Mouse (Mus musculus) brown adipose tissue, adult 24 weeks (tissue): ENCODE data around the gene Serpinb9g. TPM values are rescaled to one million over a fixed set of nuclear protein-coding genes. Genes with fewer than 3 reads are reported as not detected.
"Not testable (repeated sequence)": the region's sequence is repeated elsewhere in the genome, so short reads cannot be mapped to it uniquely, and the experiment has no call there.

Experiments
- H3K27ac ChIP-seq: fragments of 200-500 bp; replicated peaks from 2 replicates; pipeline ENCODE4 v1.5.1; 2012; ENCODE audit warnings: low read depth, mild to moderate bottlenecking, low read length
- H3K4me1 ChIP-seq: fragments of 200-500 bp; 2 replicates; pipeline ENCODE4 v1.6.1; 2012; ENCODE audit warnings: low read length, mixed read lengths; ENCODE audit not compliant: control insufficient read depth, insufficient read depth, insufficient read length
- H3K4me3 ChIP-seq: fragments of 200-500 bp; 2 replicates; pipeline ENCODE4 v1.5.1; 2012; ENCODE audit warnings: low read depth, mild to moderate bottlenecking, low read length, moderate library complexity; ENCODE audit not compliant: insufficient read depth
- polyA plus RNA-seq: library from polyadenylated mRNA; stranded (reverse); fragments of >200 nt; gene quantifications from 2 replicates; pipeline ENCODE4 v1.2.4, GENCODE M21; 2012; ENCODE audit not compliant: missing spikeins, insufficient read depth, insufficient read length

Gene Serpinb9g
- not detected in 2 replicates for polyA plus RNA-seq

GRCm38 (mm10) chr13:33484490-33484889 is at the start of gene Serpinb9g:
Gene Serpinb9g, plus strand, starts transcription at chr13:33484790.
- not testable (repeated sequence) for H3K4me3 ChIP-seq, H3K27ac ChIP-seq

GRCm38 (mm10) chr13:33483872-33484271 is 718 bp upstream of the Serpinb9g start:
- H3K4me1 ChIP-seq, H3K4me3 ChIP-seq, H3K27ac ChIP-seq: not testable (repeated sequence)

More at GRCm38 (mm10) chr13:33484490-33484889, at the start of gene Serpinb9g:
- not testable (repeated sequence) for H3K4me1 ChIP-seq

- Histone ChIP-seq H3K4me1 (no peaks in the 10 kb centered on the region), H3K4me3 (no peak overlapping the region), H3K27ac (no peak overlapping the region)
Measured at GRCm38 (mm10) chr13:33524629-33525028, 40.0 kb downstream of the Serpinb9g start.

GRCm38 (mm10) chr13:33532814-33533213 is 48.2 kb downstream of the Serpinb9g start:
- Histone ChIP-seq H3K4me3 (no peak overlapping the region), H3K27ac (no peak overlapping the region)

More at GRCm38 (mm10) chr13:33532814-33533213, 48.2 kb downstream of the Serpinb9g start:
- H3K4me1 ChIP-seq, result no peaks in the 10 kb centered on the region

Other genes with a start within 250 kb of the Serpinb9g start
- not detected in 2 replicates for gene Serpinb9e, start 235.2 kb upstream of the Serpinb9g start, polyA plus RNA-seq
- gene Serpinb9f, start 160.7 kb upstream of the Serpinb9g start, polyA plus RNA-seq, result not detected in 2 replicates
- not detected in 2 replicates for gene Gm11397, start 89.0 kb upstream of the Serpinb9g start, polyA plus RNA-seq
- not detected in 2 replicates for gene Serpinb6d, start 176.6 kb downstream of the Serpinb9g start, polyA plus RNA-seq